ENCODE assay signal across 12 mouse cellular contexts in genomic region chr11:118161240-118161639, GRCm38 (mm10). TPM values are rescaled to one million over a fixed set of nuclear protein-coding genes. Genes with fewer than 3 reads are reported as not detected.
DNase-seq lines count a peak whose midpoint lies in the region; ATAC-seq lines count a peak whose summit lies in the region.
"Had no signal": no experiment of that assay in that cellular context is flagged by ENCODE, and none has a peak within 500 bp of the region (broad histone marks: within the 10 kb centered on the region; RNA-seq: fewer than 3 reads in every experiment).

No protein-coding gene starts in this region.

- H3K9me3 ChIP-seq in forebrain, embryonic 10.5 days = peaks cover under 1% of the 10 kb centered on the region; the same call in 1 of the 2 replicates
- H3K9me3 ChIP-seq in forebrain, embryonic 13.5 days (replicated peaks) = no peaks in the 10 kb centered on the region
- no peaks in the 10 kb centered on the region for H3K9me3 ChIP-seq in hindbrain, embryonic 10.5 days
- no peaks in the 10 kb centered on the region for H3K9me3 ChIP-seq in hindbrain, embryonic 11.5 days (ENCODE audit: control insufficient read depth, low read length)
- H3K9me3 ChIP-seq in liver, embryonic 12.5 days (replicated peaks) = no peaks in the 10 kb centered on the region
- H3K9me3 ChIP-seq in limb, embryonic 13.5 days = 0 out of 2 replicates have a peak, but pooled peaks cover under 1% of the 10 kb centered on the region
- H3K9me3 ChIP-seq: stomach, embryonic 15.5 days had no signal

- peaks cover 15% of the 10 kb centered on the region for H3K36me3 ChIP-seq in forebrain, embryonic 10.5 days (replicated peaks)
- H3K36me3 ChIP-seq in forebrain, embryonic 13.5 days (ENCODE audit: poor library complexity, severe bottlenecking) = peaks cover 29% of the 10 kb centered on the region
- H3K36me3 ChIP-seq in hindbrain, embryonic 10.5 days = peaks cover 30% of the 10 kb centered on the region
- no peaks in the 10 kb centered on the region for H3K36me3 ChIP-seq in hindbrain, embryonic 11.5 days (ENCODE audit: control insufficient read depth, insufficient read depth, low read length)
- H3K36me3 ChIP-seq in liver, embryonic 12.5 days = peaks cover 10% of the 10 kb centered on the region
- H3K36me3 ChIP-seq in limb, embryonic 13.5 days = peaks cover 43% of the 10 kb centered on the region

- H3K4me2 ChIP-seq in forebrain, embryonic 13.5 days = no peak overlapping the region
- no peak overlapping the region for H3K4me2 ChIP-seq in hindbrain, embryonic 11.5 days (replicated peaks; ENCODE audit: low read depth, low read length)
- no peak overlapping the region for H3K4me2 ChIP-seq in liver, embryonic 12.5 days
- no peak overlapping the region for H3K4me2 ChIP-seq in limb, embryonic 13.5 days (replicated peaks)
- H3K4me2 ChIP-seq: stomach, embryonic 15.5 days had no signal

- 82% methylated on average over 6 of the region's 6 CpGs for WGBS in forebrain, embryonic 10.5 days
- WGBS in forebrain, embryonic 13.5 days = 85% methylated on average over 6 of the region's 6 CpGs
- WGBS in hindbrain, embryonic 10.5 days = 84% methylated on average over 6 of the region's 6 CpGs
- WGBS in hindbrain, embryonic 11.5 days = 84% methylated on average over 6 of the region's 6 CpGs
- 50% methylated on average over 6 of the region's 6 CpGs for WGBS in liver, embryonic 12.5 days (ENCODE audit: insufficient replicate concordance)
- WGBS in limb, embryonic 13.5 days = 73% methylated on average over 6 of the region's 6 CpGs

- no peak for DNase-seq in forebrain, embryonic 10.5 days (ENCODE audit: extremely low spot score, low spot score)
- DNase-seq in hindbrain, embryonic 10.5 days (ENCODE audit: low spot score) = no peak
- no peak for DNase-seq in hindbrain, embryonic 11.5 days (ENCODE audit: low spot score)
- no peak for DNase-seq in liver
- no peak for DNase-seq in cerebellum, postnatal 10 days
- DNase-seq: cerebellum, adult 11 months; kidney, postnatal 25 days; thymus, postnatal 36 days had no signal

- H3K4me3 ChIP-seq in forebrain, embryonic 10.5 days = no peak overlapping the region
- no peak overlapping the region for H3K4me3 ChIP-seq in forebrain, embryonic 13.5 days
- no peak overlapping the region for H3K4me3 ChIP-seq in hindbrain, embryonic 10.5 days
- H3K4me3 ChIP-seq in hindbrain, embryonic 11.5 days (ENCODE audit: low read depth, low read length) = no peak overlapping the region
- H3K4me3 ChIP-seq in liver, embryonic 12.5 days = no peak overlapping the region
- no peak overlapping the region for H3K4me3 ChIP-seq in limb, embryonic 13.5 days
- H3K4me3 ChIP-seq: stomach, embryonic 15.5 days had no signal

- H3K27me3 ChIP-seq in forebrain, embryonic 10.5 days (ENCODE audit: poor library complexity, severe bottlenecking) = no peaks in the 10 kb centered on the region
- H3K27me3 ChIP-seq in forebrain, embryonic 13.5 days = no peaks in the 10 kb centered on the region
- no peaks in the 10 kb centered on the region for H3K27me3 ChIP-seq in hindbrain, embryonic 10.5 days (ENCODE audit: insufficient read depth, poor library complexity, severe bottlenecking)
- H3K27me3 ChIP-seq in hindbrain, embryonic 11.5 days (ENCODE audit: control insufficient read depth, insufficient read depth, low read length) = no peaks in the 10 kb centered on the region
- no peaks in the 10 kb centered on the region for H3K27me3 ChIP-seq in liver, embryonic 12.5 days (replicated peaks)
- H3K27me3 ChIP-seq in limb, embryonic 13.5 days = no peaks in the 10 kb centered on the region
- H3K27me3 ChIP-seq: stomach, embryonic 15.5 days had no signal

- 0 out of 2 replicates have a peak overlapping the region, but pooled peaks have one; percentile 6 for H3K27ac ChIP-seq in forebrain, embryonic 10.5 days
- H3K27ac ChIP-seq in forebrain, embryonic 13.5 days = no peak overlapping the region
- H3K27ac ChIP-seq in hindbrain, embryonic 10.5 days = peak overlapping the region; percentile 54
- H3K27ac ChIP-seq in hindbrain, embryonic 11.5 days (ENCODE audit: low read depth, low read length) = no peak overlapping the region
- 0 out of 2 replicates have a peak overlapping the region, but pooled peaks have one; percentile 5 for H3K27ac ChIP-seq in liver, embryonic 12.5 days
- H3K27ac ChIP-seq in limb, embryonic 13.5 days = peak overlapping the region; percentile 22; the same call in 1 of the 2 replicates

- ATAC-seq in forebrain, embryonic 13.5 days = no peak
- no peak for ATAC-seq in hindbrain, embryonic 11.5 days (ENCODE audit: low FRiP score)
- peak; percentile 35; the same call in 1 of the 2 replicates for ATAC-seq in liver, embryonic 12.5 days
- ATAC-seq in limb, embryonic 13.5 days (ENCODE audit: low FRiP score, low read depth) = no peak

- H3K4me1 ChIP-seq in forebrain, embryonic 10.5 days = peaks cover 16% of the 10 kb centered on the region
- H3K4me1 ChIP-seq in forebrain, embryonic 13.5 days = no peaks in the 10 kb centered on the region
- H3K4me1 ChIP-seq in hindbrain, embryonic 10.5 days (replicated peaks) = peaks cover 22% of the 10 kb centered on the region
- H3K4me1 ChIP-seq in hindbrain, embryonic 11.5 days (replicated peaks; ENCODE audit: control insufficient read depth, insufficient read depth, low read length) = no peaks in the 10 kb centered on the region
- peaks cover 7% of the 10 kb centered on the region; the same call in 1 of the 2 replicates for H3K4me1 ChIP-seq in liver, embryonic 12.5 days
- H3K4me1 ChIP-seq in limb, embryonic 13.5 days = peaks cover 45% of the 10 kb centered on the region

- H3K9ac ChIP-seq in forebrain, embryonic 13.5 days = no peak overlapping the region
- H3K9ac ChIP-seq in hindbrain, embryonic 11.5 days (ENCODE audit: low read depth, low read length) = no peak overlapping the region
- no peak overlapping the region for H3K9ac ChIP-seq in liver, embryonic 12.5 days
- H3K9ac ChIP-seq in limb, embryonic 13.5 days = no peak overlapping the region
- H3K9ac ChIP-seq: stomach, embryonic 15.5 days had no signal

RNA-seq across cellular contexts. Expression of gene Dnah17, which starts 30.8 kb away (rescaled TPM):
- 0.18 and 0.27 TPM in 2 replicates for polyA plus RNA-seq in forebrain, embryonic 10.5 days (2016; fragmentation: Nextera tagmentation; extraction: Ambion mirVana)
- 0.27 and 0.29 TPM in 2 replicates for polyA plus RNA-seq in forebrain, embryonic 13.5 days (2015; fragmentation: Nextera tagmentation; extraction: Ambion mirVana)
- polyA plus RNA-seq in hindbrain, embryonic 10.5 days (2016; fragmentation: Nextera tagmentation; extraction: Ambion mirVana) = 0.19 and 0.33 TPM in 2 replicates
- 0.14 and 0.17 TPM in 2 replicates for polyA plus RNA-seq in hindbrain, embryonic 11.5 days (2014; fragmentation: Nextera tagmentation; extraction: Ambion mirVana)
- 0.06 and 0.10 TPM in 2 replicates for polyA plus RNA-seq in liver, embryonic 12.5 days (2016; fragmentation: Nextera tagmentation; extraction: Ambion mirVana)
- polyA plus RNA-seq in limb, embryonic 13.5 days (2015; fragmentation: Nextera tagmentation; extraction: Ambion mirVana) = 0.23 and 0.27 TPM in 2 replicates

Comparison
In these comparisons a context has a peak if more than half of its experiments do, and no peak if none do; other contexts are left out.
1. H3K27ac ChIP-seq: peak in forebrain, embryonic 10.5 days (single experiment), hindbrain, embryonic 10.5 days (single experiment), liver, embryonic 12.5 days (single experiment) and limb, embryonic 13.5 days (single experiment); none in forebrain, embryonic 13.5 days (single experiment) and hindbrain, embryonic 11.5 days (single experiment).